Mouse (Mus musculus) MEL (cell line): Measurements from ENCODE around the gene Shcbp1l. TPM values are rescaled to one million over a fixed set of nuclear protein-coding genes. Genes with fewer than 3 reads are reported as not detected.

Source experiments
- DNase-seq: peaks from one replicate; pipeline ENCODE4 v3.0.0; 2011; ENCODE audit warnings: low read depth, low spot score
- H3K27ac ChIP-seq: 2 replicates; pipeline ENCODE4 v1.5.1; 2012; ENCODE audit warnings: low read depth, mild to moderate bottlenecking, control low read depth, low read length, moderate library complexity; ENCODE audit not compliant: control insufficient read depth
- H3K27me3 ChIP-seq, 2 experiments: fragments of 150-350 bp in 1 of 2; sonication (generic) in 1 of 2; 2 replicates each; pipeline ENCODE4 v1.6.1; 2012; ENCODE audit warnings: low read length in 2 of 2, mild to moderate bottlenecking in 2 of 2, improper control_type of control experiment in 1 of 2, moderate library complexity in 1 of 2; ENCODE audit not compliant: insufficient read depth in 2 of 2, control insufficient read depth in 1 of 2
- H3K36me3 ChIP-seq, 2 experiments: 2 replicates each; pipeline ENCODE4 v1.6.1; 2012 to 2014; ENCODE audit warnings: low read length in 2 of 2, improper control_type of control experiment in 1 of 2, inconsistent platforms in 1 of 2, mild to moderate bottlenecking in 1 of 2; ENCODE audit not compliant: insufficient read depth in 2 of 2, control insufficient read depth in 1 of 2
- H3K4me1 ChIP-seq, 2 experiments: fragments of 150-350 bp in 1 of 2; sonication (generic) in 1 of 2; 2 replicates each; pipeline ENCODE4 v1.6.1; 2012; ENCODE audit warnings: low read length in 2 of 2, improper control_type of control experiment in 1 of 2, mild to moderate bottlenecking in 1 of 2; ENCODE audit not compliant: insufficient read depth in 2 of 2, control insufficient read depth in 1 of 2
- H3K4me3 ChIP-seq, 2 experiments: fragments of 150-350 bp in 1 of 2; sonication (generic) in 1 of 2; 2 replicates each; pipeline ENCODE4 v1.5.1; 2012; ENCODE audit warnings: low read depth in 2 of 2, low read length in 2 of 2, mild to moderate bottlenecking in 2 of 2, moderate library complexity in 2 of 2, control low read depth in 1 of 2, improper control_type of control experiment in 1 of 2; ENCODE audit not compliant: control insufficient read depth in 1 of 2, insufficient read depth in 1 of 2
- H3K79me2 ChIP-seq: 2 replicates; pipeline ENCODE4 v1.6.1; 2012; ENCODE audit warnings: mild to moderate bottlenecking, low read length, moderate library complexity; ENCODE audit not compliant: control insufficient read depth, poor library complexity, insufficient read depth
- H3K9ac ChIP-seq: 2 replicates; pipeline ENCODE4 v1.6.1; 2012; ENCODE audit warnings: low read depth, mild to moderate bottlenecking, control low read depth, low read length, moderate library complexity; ENCODE audit not compliant: control insufficient read depth, poor library complexity, severe bottlenecking
- H3K9me3 ChIP-seq: fragments of 150-350 bp; sonication (generic); replicated peaks from 2 replicates; pipeline ENCODE4 v1.6.1; 2012; ENCODE audit warnings: mild to moderate bottlenecking, low read length, improper control_type of control experiment, moderate library complexity; ENCODE audit not compliant: insufficient read depth
- CTCF ChIP-seq, 3 experiments: IDR thresholded peaks in 2 of 3; conservative IDR thresholded peaks in 1 of 3; 2 replicates each; pipeline ENCODE4 v1.5.1; 2011 to 2012; ENCODE audit warnings: low read length in 3 of 3, low read depth in 2 of 3, mild to moderate bottlenecking in 2 of 3, improper control_type of control experiment in 1 of 3, inconsistent platforms in 1 of 3, mixed read lengths in 1 of 3, moderate library complexity in 1 of 3; ENCODE audit not compliant: control insufficient read depth in 1 of 3, insufficient read depth in 1 of 3, poor library complexity in 1 of 3, severe bottlenecking in 1 of 3
- ELF1 ChIP-seq: IDR thresholded peaks from 2 replicates; pipeline ENCODE4 v1.6.1; 2014; ENCODE audit warnings: low read depth, mild to moderate bottlenecking, inconsistent platforms, low read length, improper control_type of control experiment, moderate library complexity
- EP300 ChIP-seq, 2 experiments: IDR thresholded peaks; 2 replicates each; pipeline ENCODE4 v1.6.1; 2011; ENCODE audit warnings: improper control_type of control experiment in 2 of 2, low read length in 2 of 2, low read depth in 1 of 2, mild to moderate bottlenecking in 1 of 2
- GABPA ChIP-seq: IDR thresholded peaks from 2 replicates; pipeline ENCODE4 v1.6.1; 2012; ENCODE audit warnings: low read depth, mild to moderate bottlenecking, inconsistent platforms, low read length, improper control_type of control experiment, moderate library complexity
- GATA1 ChIP-seq: IDR thresholded peaks from 2 replicates; pipeline ENCODE4 v1.6.1; 2011; ENCODE audit warnings: low read depth, low read length, improper control_type of control experiment
- HCFC1 ChIP-seq: IDR thresholded peaks from 2 replicates; pipeline ENCODE4 v1.6.1; 2012; ENCODE audit warnings: low read depth, mild to moderate bottlenecking, inconsistent platforms, low read length, improper control_type of control experiment, moderate library complexity
- MAFK ChIP-seq: IDR thresholded peaks from 2 replicates; pipeline ENCODE4 v1.6.1; 2011; ENCODE audit warnings: low read depth, mild to moderate bottlenecking, low read length, improper control_type of control experiment, borderline replicate concordance
- MAZ ChIP-seq: IDR thresholded peaks from 2 replicates; pipeline ENCODE4 v1.6.1; 2012; ENCODE audit warnings: low read depth, mild to moderate bottlenecking, inconsistent platforms, low read length, improper control_type of control experiment
- MEF2A ChIP-seq: IDR thresholded peaks from 2 replicates; pipeline ENCODE4 v1.6.1; 2014; ENCODE audit warnings: low read depth, mild to moderate bottlenecking, inconsistent platforms, low read length, improper control_type of control experiment; ENCODE audit not compliant: poor library complexity, insufficient replicate concordance, severe bottlenecking; ENCODE audit errors: extremely low read depth
- MXI1 ChIP-seq: IDR thresholded peaks from 2 replicates; pipeline ENCODE4 v1.6.1; 2011; ENCODE audit warnings: mild to moderate bottlenecking, low read depth, low read length, improper control_type of control experiment
- MYB ChIP-seq: IDR thresholded peaks from 2 replicates; pipeline ENCODE4 v1.6.1; 2011; ENCODE audit warnings: mild to moderate bottlenecking, low read depth, low read length, improper control_type of control experiment
- MYC ChIP-seq: IDR thresholded peaks from 2 replicates; pipeline ENCODE4 v1.6.1; 2011; ENCODE audit warnings: low read depth, mild to moderate bottlenecking, low read length, improper control_type of control experiment, moderate library complexity
- NELFE ChIP-seq: IDR thresholded peaks from 2 replicates; pipeline ENCODE4 v1.6.1; 2011; ENCODE audit warnings: low read depth, low read length, improper control_type of control experiment
- POLR2A ChIP-seq, 2 experiments: IDR thresholded peaks; 2 replicates each; pipeline ENCODE4 v1.6.1; 2011 to 2012; ENCODE audit warnings: low read length in 2 of 2, mild to moderate bottlenecking in 2 of 2, control low read depth in 1 of 2, improper control_type of control experiment in 1 of 2, low read depth in 1 of 2, moderate library complexity in 1 of 2; ENCODE audit not compliant: control insufficient read depth in 1 of 2, insufficient read depth in 1 of 2, poor library complexity in 1 of 2
- POLR2AphosphoS2 ChIP-seq: IDR thresholded peaks from 2 replicates; pipeline ENCODE4 v1.6.1; 2011; ENCODE audit warnings: low read length, improper control_type of control experiment
- RAD21 ChIP-seq: IDR thresholded peaks from 2 replicates; pipeline ENCODE4 v1.6.1; 2011; ENCODE audit warnings: mild to moderate bottlenecking, low read depth, low read length, improper control_type of control experiment
- SIN3A ChIP-seq: IDR thresholded peaks from 2 replicates; pipeline ENCODE4 v1.6.1; 2012; ENCODE audit warnings: low read length, improper control_type of control experiment, inconsistent platforms
- TBP ChIP-seq: IDR thresholded peaks from 2 replicates; pipeline ENCODE4 v1.8.0; 2011; ENCODE audit warnings: low read depth, low read length, improper control_type of control experiment
- TCF12 ChIP-seq: IDR thresholded peaks from 2 replicates; pipeline ENCODE4 v1.6.1; 2014; ENCODE audit warnings: low read depth, mild to moderate bottlenecking, inconsistent platforms, low read length, improper control_type of control experiment, moderate library complexity
- UBTF ChIP-seq: IDR thresholded peaks from 2 replicates; pipeline ENCODE4 v1.6.1; 2012; ENCODE audit warnings: low read depth, mild to moderate bottlenecking, inconsistent platforms, low read length, improper control_type of control experiment, moderate library complexity, borderline replicate concordance; ENCODE audit not compliant: insufficient read depth
- USF2 ChIP-seq, 2 experiments: IDR thresholded peaks; 2 replicates each; pipeline ENCODE4 v1.6.1; 2011 to 2012; ENCODE audit warnings: improper control_type of control experiment in 2 of 2, low read length in 2 of 2, borderline replicate concordance in 1 of 2, inconsistent platforms in 1 of 2, low read depth in 1 of 2, mild to moderate bottlenecking in 1 of 2; ENCODE audit not compliant: insufficient read depth in 1 of 2
- ZC3H11A ChIP-seq: IDR thresholded peaks from 2 replicates; pipeline ENCODE4 v1.6.1; 2012; ENCODE audit warnings: low read depth, mild to moderate bottlenecking, inconsistent platforms, low read length, improper control_type of control experiment
- polyA plus RNA-seq, 2 experiments: library from polyadenylated mRNA; stranded (reverse) in 1 of 2; unstranded in 1 of 2; fragments of >175 nt in 1 of 2; fragments of >200 nt in 1 of 2; gene quantifications; 2 replicates each; pipeline versions ENCODE4 v1.2.1 to v1.2.4; 2012; ENCODE audit warnings: low replicate concordance in 2 of 2, low read depth in 1 of 2; ENCODE audit not compliant: insufficient read length in 2 of 2, insufficient read depth in 1 of 2, missing spikeins in 1 of 2
- total RNA-seq: library from RNA; depleted of rRNA; stranded (reverse); fragments of 300-350 nt; gene quantifications from 2 replicates; pipeline ENCODE4 v1.2.3, GENCODE M21; 2012

Gene Shcbp1l
- total and polyA plus RNA-seq, 3 experiments = 2.4 to 3.7 TPM; not detected in 1

GRCm38 (mm10) chr1:153443632-153444031 lies 18.7 kb downstream of the Shcbp1l start:
- DNase-seq = no peak
- H3K9ac ChIP-seq = no peak overlapping the region
- no peaks in the 10 kb centered on the region for H3K9me3 ChIP-seq
- TF ChIP-seq POLR2A (IDR thresholded peaks at IDR 0.05; ENCODE audit: control insufficient read depth in 1 of 2, insufficient read depth in 1 of 2, low read depth in 1 of 2, low read length in 2 of 2, poor library complexity in 1 of 2) = no peak
- no peak for TF ChIP-seq MAZ
- TF ChIP-seq MXI1 = no peak
- no peak for TF ChIP-seq HCFC1
- no peak for TF ChIP-seq POLR2AphosphoS2
- TF ChIP-seq UBTF = no peak
- TF ChIP-seq USF2 (IDR thresholded peaks at IDR 0.05; ENCODE audit: borderline replicate concordance in 1 of 2, insufficient read depth in 1 of 2, low read depth in 1 of 2, low read length in 2 of 2) = no peak
- TF ChIP-seq, all 39 proteins: peak for 0
- Histone ChIP-seq H3K27me3 (no peaks in the 10 kb centered on the region), H3K79me2 (no peaks in the 10 kb centered on the region), H3K27ac (no peak overlapping the region), H3K36me3 (no peaks in the 10 kb centered on the region), H3K4me1 (no peaks in the 10 kb centered on the region; a peak in 1 of 4 replicates), H3K4me3 (no peak overlapping the region)

GRCm38 (mm10) chr1:153446120-153446831 lies 21.3 kb downstream of the Shcbp1l start:
- H3K4me3 ChIP-seq = no peak overlapping the region
- H3K36me3 ChIP-seq = no peaks in the 10 kb centered on the region
- TF ChIP-seq CTCF (IDR thresholded peaks at IDR 0.05 in 2 of 3, conservative IDR thresholded peaks at IDR 0.05 in 1 of 3; ENCODE audit: control insufficient read depth in 1 of 3, insufficient read depth in 1 of 3, low read depth in 2 of 3, low read length in 3 of 3, poor library complexity in 1 of 3, severe bottlenecking in 1 of 3) = peak in 1 of 3 experiments; percentile 26; a peak in 1 of 6 replicates
- no peak for TF ChIP-seq EP300 (IDR thresholded peaks at IDR 0.05; ENCODE audit: low read depth in 1 of 2, low read length in 2 of 2)
- no peaks in the 10 kb centered on the region for H3K27me3 ChIP-seq
- H3K9me3 ChIP-seq = no peaks in the 10 kb centered on the region
- H3K79me2 ChIP-seq = no peaks in the 10 kb centered on the region
- H3K4me1 ChIP-seq = no peaks in the 10 kb centered on the region; a peak in 1 of 4 replicates
- no peak overlapping the region for H3K9ac ChIP-seq
- H3K27ac ChIP-seq = no peak overlapping the region
- peak; percentile 47 for DNase-seq

GRCm38 (mm10) chr1:153451237-153452154 lies 26.5 kb downstream of the Shcbp1l start:
- DNase-seq = peak; percentile 85
- Histone ChIP-seq H3K36me3 (peaks cover 0 to 6% of the 10 kb centered on the region in 2 experiments; a peak in 2 of 4 replicates), H3K9me3 (no peaks in the 10 kb centered on the region), H3K9ac (no peak overlapping the region), H3K4me3 (no peak overlapping the region), H3K4me1 (no peaks in the 10 kb centered on the region), H3K27me3 (no peaks in the 10 kb centered on the region), H3K27ac (no peak overlapping the region), H3K79me2 (no peaks in the 10 kb centered on the region)
- TF ChIP-seq MAZ = no peak
- no peak for TF ChIP-seq TCF12
- TF ChIP-seq RAD21 = peak; percentile 89
- TF ChIP-seq ELF1 = no peak
- TF ChIP-seq ZC3H11A = peak; percentile 66
- no peak for TF ChIP-seq TBP
- no peak for TF ChIP-seq SIN3A
- no peak for TF ChIP-seq USF2 (IDR thresholded peaks at IDR 0.05; ENCODE audit: borderline replicate concordance in 1 of 2, insufficient read depth in 1 of 2, low read depth in 1 of 2, low read length in 2 of 2)
- no peak for TF ChIP-seq MYC
- TF ChIP-seq MAFK = no peak
- no peak for TF ChIP-seq GATA1
- TF ChIP-seq MEF2A = no peak
- no peak for TF ChIP-seq MYB
- no peak for TF ChIP-seq GABPA
- no peak for TF ChIP-seq MXI1
- no peak for TF ChIP-seq NELFE
- no peak for TF ChIP-seq POLR2AphosphoS2
